Mouse (Mus musculus): ENCODE measurements at regions not wholly inside any gene's neighbourhood (a gene's known extent, or its start where the extent isn't known, plus 50 kb on each side); places are given as distances from the start of the nearest gene placed in this dataset.

- WGBS: 5% methylated on average over 5 of the region's 5 CpGs
- H3K9me3 ChIP-seq: no peaks in the 10 kb centered on the region
- no peaks in the 10 kb centered on the region for H3K27me3 ChIP-seq
- H3K27ac ChIP-seq: no peak overlapping the region
- peaks cover 8% of the 10 kb centered on the region for H3K4me1 ChIP-seq (replicated peaks)
- H3K36me3 ChIP-seq: no peaks in the 10 kb centered on the region
- H3K4me2 ChIP-seq (replicated peaks): no peak overlapping the region
- ATAC-seq: no peak
- H3K9ac ChIP-seq (replicated peaks): 0 out of 2 replicates have a peak overlapping the region, but pooled peaks have one; percentile 36
- H3K4me3 ChIP-seq (replicated peaks): no peak overlapping the region
Observed at GRCm38 (mm10) chr13:59292905-59293304, 292.1 kb downstream of the Agtpbp1 start.

- Histone ChIP-seq H3K4me3 (replicated peaks) (no peak overlapping the region), H3K36me3 (no peaks in the 10 kb centered on the region), H3K4me1 (replicated peaks) (peaks cover 8% of the 10 kb centered on the region), H3K27ac (no peak overlapping the region), H3K9ac (replicated peaks) (no peak overlapping the region), H3K9me3 (no peaks in the 10 kb centered on the region), H3K27me3 (no peaks in the 10 kb centered on the region), H3K4me2 (replicated peaks) (no peak overlapping the region)
- ATAC-seq: no peak
- WGBS: 73% methylated on average over 11 of the region's 11 CpGs
Observed at GRCm38 (mm10) chr13:59289127-59289526, 295.9 kb downstream of the Agtpbp1 start.

- 81% methylated on average over 5 of the region's 5 CpGs for WGBS
- Histone ChIP-seq H3K9ac (replicated peaks) (no peak overlapping the region), H3K4me2 (replicated peaks) (no peak overlapping the region), H3K9me3 (no peaks in the 10 kb centered on the region), H3K27ac (no peak overlapping the region), H3K4me1 (replicated peaks) (no peaks in the 10 kb centered on the region), H3K4me3 (replicated peaks) (no peak overlapping the region), H3K27me3 (no peaks in the 10 kb centered on the region), H3K36me3 (no peaks in the 10 kb centered on the region)
- ATAC-seq: no peak
Observed at GRCm38 (mm10) chr13:59281199-59281598, 303.8 kb downstream of the Agtpbp1 start.

- H3K27me3 ChIP-seq: no peaks in the 10 kb centered on the region
Observed at GRCm38 (mm10) chr13:59279136-59279535, 305.9 kb downstream of the Agtpbp1 start.

GRCm38 (mm10) chr13:59271661-59272060 is 313.4 kb downstream of the Agtpbp1 start:
- H3K4me1 ChIP-seq (replicated peaks): 0 out of 2 replicates have a peak, but pooled peaks cover 3% of the 10 kb centered on the region
- no peak overlapping the region for H3K27ac ChIP-seq
- H3K9me3 ChIP-seq: no peaks in the 10 kb centered on the region
- H3K4me3 ChIP-seq (replicated peaks): no peak overlapping the region
- 89% methylated on average over 4 of the region's 4 CpGs for WGBS
- H3K36me3 ChIP-seq: no peaks in the 10 kb centered on the region
- no peaks in the 10 kb centered on the region for H3K27me3 ChIP-seq
- ATAC-seq: no peak
- no peak overlapping the region for H3K4me2 ChIP-seq (replicated peaks)
- H3K9ac ChIP-seq (replicated peaks): no peak overlapping the region

More at GRCm38 (mm10) chr13:59279136-59279535, 305.9 kb downstream of the Agtpbp1 start:
- Histone ChIP-seq H3K36me3 (no peaks in the 10 kb centered on the region), H3K4me2 (replicated peaks) (no peak overlapping the region), H3K4me3 (replicated peaks) (no peak overlapping the region), H3K27ac (no peak overlapping the region), H3K9ac (replicated peaks) (no peak overlapping the region), H3K4me1 (replicated peaks) (no peaks in the 10 kb centered on the region), H3K9me3 (no peaks in the 10 kb centered on the region)
- no peak for ATAC-seq
- WGBS: 74% methylated on average over 4 of the region's 4 CpGs

- Histone ChIP-seq H3K9ac (replicated peaks) (no peak overlapping the region), H3K4me2 (replicated peaks) (no peak overlapping the region), H3K4me3 (replicated peaks) (no peak overlapping the region), H3K27me3 (no peaks in the 10 kb centered on the region), H3K27ac (no peak overlapping the region), H3K36me3 (no peaks in the 10 kb centered on the region), H3K4me1 (replicated peaks) (no peaks in the 10 kb centered on the region), H3K9me3 (no peaks in the 10 kb centered on the region)
- no peak for ATAC-seq
- WGBS: 87% methylated on average over 4 of the region's 4 CpGs
Observed at GRCm38 (mm10) chr13:59266854-59267253, 318.2 kb downstream of the Agtpbp1 start.

GRCm38 (mm10) chr13:59264126-59264525 is 320.9 kb downstream of the Agtpbp1 start:
- Histone ChIP-seq H3K27me3 (no peaks in the 10 kb centered on the region), H3K36me3 (no peaks in the 10 kb centered on the region), H3K4me1 (replicated peaks) (no peaks in the 10 kb centered on the region), H3K9ac (replicated peaks) (no peak overlapping the region), H3K4me3 (replicated peaks) (no peak overlapping the region), H3K9me3 (no peaks in the 10 kb centered on the region), H3K4me2 (replicated peaks) (no peak overlapping the region), H3K27ac (no peak overlapping the region)
- no peak for ATAC-seq
- 77% methylated on average over 11 of the region's 11 CpGs for WGBS

GRCm38 (mm10) chr13:59261924-59262323 is 323.1 kb downstream of the Agtpbp1 start:
- no peak overlapping the region for H3K27ac ChIP-seq
- no peaks in the 10 kb centered on the region; the same call in 1 of the 2 replicates for H3K4me1 ChIP-seq (replicated peaks)
- no peaks in the 10 kb centered on the region for H3K27me3 ChIP-seq
- no peaks in the 10 kb centered on the region for H3K36me3 ChIP-seq
- ATAC-seq: no peak
- H3K9ac ChIP-seq (replicated peaks): no peak overlapping the region
- H3K4me2 ChIP-seq (replicated peaks): no peak overlapping the region
- no peaks in the 10 kb centered on the region for H3K9me3 ChIP-seq
- no peak overlapping the region for H3K4me3 ChIP-seq (replicated peaks)
- WGBS: 81% methylated on average over 3 of the region's 3 CpGs

- 31% methylated on average over 12 of the region's 12 CpGs for WGBS
- no peaks in the 10 kb centered on the region for H3K36me3 ChIP-seq
- H3K27ac ChIP-seq: 0 out of 2 replicates have a peak overlapping the region, but pooled peaks have one; percentile 6
- no peak overlapping the region for H3K4me2 ChIP-seq (replicated peaks)
- no peaks in the 10 kb centered on the region for H3K9me3 ChIP-seq
- H3K9ac ChIP-seq (replicated peaks): no peak overlapping the region
- H3K4me1 ChIP-seq (replicated peaks): peaks cover 44% of the 10 kb centered on the region
- no peak; the same call in 1 of the 2 replicates for ATAC-seq
- no peaks in the 10 kb centered on the region for H3K27me3 ChIP-seq
- no peak overlapping the region for H3K4me3 ChIP-seq (replicated peaks)
Observed at GRCm38 (mm10) chr13:59255798-59256435, 329.1 kb downstream of the Agtpbp1 start.

GRCm38 (mm10) chr13:59253667-59254558 is 331.1 kb downstream of the Agtpbp1 start:
- no peak for ATAC-seq
- Histone ChIP-seq H3K27me3 (no peaks in the 10 kb centered on the region), H3K4me3 (replicated peaks) (no peak overlapping the region), H3K4me1 (replicated peaks) (peaks cover 54% of the 10 kb centered on the region), H3K27ac (no peak overlapping the region), H3K4me2 (replicated peaks) (no peak overlapping the region), H3K9ac (replicated peaks) (no peak overlapping the region), H3K9me3 (no peaks in the 10 kb centered on the region), H3K36me3 (no peaks in the 10 kb centered on the region)
- 78% methylated on average over 13 of the region's 13 CpGs for WGBS

GRCm38 (mm10) chr13:59251252-59252006 is 333.6 kb downstream of the Agtpbp1 start:
- 52% methylated on average over 12 of the region's 12 CpGs for WGBS
- no peak overlapping the region for H3K9ac ChIP-seq (replicated peaks)
- no peaks in the 10 kb centered on the region for H3K27me3 ChIP-seq
- H3K4me1 ChIP-seq (replicated peaks): peaks cover 53% of the 10 kb centered on the region
- H3K27ac ChIP-seq: peak overlapping the region; percentile 20
- no peak overlapping the region for H3K4me3 ChIP-seq (replicated peaks)
- peak overlapping the region; percentile 19 for H3K4me2 ChIP-seq (replicated peaks)
- no peaks in the 10 kb centered on the region for H3K9me3 ChIP-seq
- no peaks in the 10 kb centered on the region for H3K36me3 ChIP-seq
- ATAC-seq: peak; percentile 69

GRCm38 (mm10) chr13:59248411-59248810 is 336.6 kb downstream of the Agtpbp1 start:
- 80% methylated on average over 9 of the region's 9 CpGs for WGBS
- Histone ChIP-seq H3K9me3 (no peaks in the 10 kb centered on the region), H3K4me2 (replicated peaks) (no peak overlapping the region), H3K27me3 (no peaks in the 10 kb centered on the region), H3K36me3 (no peaks in the 10 kb centered on the region), H3K4me1 (replicated peaks) (peaks cover 24% of the 10 kb centered on the region), H3K27ac (no peak overlapping the region), H3K9ac (replicated peaks) (no peak overlapping the region), H3K4me3 (replicated peaks) (no peak overlapping the region)
- no peak for ATAC-seq
